Mouse (Mus musculus): Measurements from ENCODE around the gene Card6.
"Not testable (repeated sequence)": the region's sequence is repeated elsewhere in the genome, so short reads cannot be mapped to it uniquely, and the experiment has no call there.

Gene Card6

GRCm38 (mm10) chr15:5107686-5108654 is at the start of gene Card6:
TSS of gene Card6 (minus strand) at chr15:5108539.
- DNase-seq, result no peak

- DNase-seq, result no peak
These were observed 49.0 kb upstream of the Card6 start for GRCm38 (mm10) chr15:5157386-5157785.

GRCm38 (mm10) chr15:5156355-5156754 is 48.0 kb upstream of the Card6 start:
- DNase-seq, result no peak

GRCm38 (mm10) chr15:5155093-5155492 is 46.8 kb upstream of the Card6 start:
- DNase-seq, result no peak

- DNase-seq, result no peak
These were observed 46.3 kb upstream of the Card6 start for GRCm38 (mm10) chr15:5154621-5155020.

- DNase-seq, result no peak
These were observed 43.8 kb upstream of the Card6 start for GRCm38 (mm10) chr15:5152171-5152570.

GRCm38 (mm10) chr15:5149187-5149586 is 40.8 kb upstream of the Card6 start:
- no peak for DNase-seq

- DNase-seq, result no peak
These were observed 37.0 kb upstream of the Card6 start for GRCm38 (mm10) chr15:5145196-5145945.

- peak; percentile 77 for DNase-seq
These were observed 35.9 kb upstream of the Card6 start for GRCm38 (mm10) chr15:5144021-5144778.

GRCm38 (mm10) chr15:5143361-5144020 is 35.2 kb upstream of the Card6 start, which contains the start of gene Prkaa1:
TSS of gene Prkaa1 (plus strand) at chr15:5143861.
- DNase-seq, result peak; percentile 79

GRCm38 (mm10) chr15:5142714-5143113 is 34.4 kb upstream of the Card6 start:
- DNase-seq, result no peak

- no peak for DNase-seq
These were observed 33.7 kb upstream of the Card6 start for GRCm38 (mm10) chr15:5142047-5142446.

GRCm38 (mm10) chr15:5140357-5140756 is 32.0 kb upstream of the Card6 start:
- DNase-seq, result no peak

- DNase-seq, result no peak
These were observed 31.5 kb upstream of the Card6 start for GRCm38 (mm10) chr15:5139863-5140262.

- no peak for DNase-seq
These were observed 31.0 kb upstream of the Card6 start for GRCm38 (mm10) chr15:5139366-5139765.

GRCm38 (mm10) chr15:5138021-5138856 is 29.9 kb upstream of the Card6 start:
- DNase-seq, result no peak

GRCm38 (mm10) chr15:5134945-5135483 is 26.7 kb upstream of the Card6 start:
- no peak for DNase-seq

- DNase-seq, result no peak
These were observed 25.8 kb upstream of the Card6 start for GRCm38 (mm10) chr15:5134179-5134578.

GRCm38 (mm10) chr15:5133301-5133700 is 25.0 kb upstream of the Card6 start:
- DNase-seq, result no peak

GRCm38 (mm10) chr15:5130887-5131668 is 22.7 kb upstream of the Card6 start:
- DNase-seq, result not testable (repeated sequence)

Data from cerebellum, adult 9-10 months (tissue).